Mouse (Mus musculus): ENCODE results near the gene Adora2a. TPM values are rescaled to one million over a fixed set of nuclear protein-coding genes. Genes with fewer than 3 reads are reported as not detected.

The Adora2a gene
- 4.0 and 4.2 TPM in 2 replicates for polyA plus RNA-seq (2015; fragmentation: Nextera tagmentation; extraction: Ambion mirVana)

DNA sequence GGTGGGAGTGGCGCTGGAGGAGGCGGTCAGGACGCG lies at the start of gene Adora2a:
Gene Adora2a (plus strand): TSS at position 6 of the 36 bp plus-strand sequence.

Other genes starting within 250 kb of the Adora2a start
- 15.0 and 19.4 TPM in 2 replicates for gene Specc1l, start 104.8 kb upstream of the Adora2a start, polyA plus RNA-seq (2015; fragmentation: Nextera tagmentation; extraction: Ambion mirVana)
- gene Upb1, start 84.2 kb downstream of the Adora2a start, polyA plus RNA-seq (2015; fragmentation: Nextera tagmentation; extraction: Ambion mirVana), result 3.0 and 3.9 TPM in 2 replicates
- 77.0 and 80.5 TPM in 2 replicates for gene Snrpd3, start 200.7 kb downstream of the Adora2a start, polyA plus RNA-seq (2015; fragmentation: Nextera tagmentation; extraction: Ambion mirVana)
- gene Gucd1, start 201.1 kb downstream of the Adora2a start, polyA plus RNA-seq (2015; fragmentation: Nextera tagmentation; extraction: Ambion mirVana), result 15.0 and 18.4 TPM in 2 replicates
- gene Lrrc75b, start 243.5 kb downstream of the Adora2a start, polyA plus RNA-seq (2015; fragmentation: Nextera tagmentation; extraction: Ambion mirVana), result 1.5 and 5.4 TPM in 2 replicates
- 1.1 and 3.2 TPM in 2 replicates for gene Ggt1, start 244.7 kb downstream of the Adora2a start, polyA plus RNA-seq (2015; fragmentation: Nextera tagmentation; extraction: Ambion mirVana)

Measured in adrenal gland, postnatal 0 days (tissue).